Mouse (Mus musculus) gastrocnemius, adult 2 months (tissue): Measurements from ENCODE around the gene Sox11. TPM values are rescaled to one million over a fixed set of nuclear protein-coding genes. Genes with fewer than 3 reads are reported as not detected.
A peak's percentile ranks its signal among the peaks of the same experiment; 100 is the strongest.

Source experiments
- DNase-seq: peaks from one replicate; pipeline ENCODE4 v3.0.0; 2022
- H3K27ac ChIP-seq: fragments of 200-600 bp; 2 replicates; pipeline ENCODE4 v1.8.1; 2022; ENCODE audit warnings: mild to moderate bottlenecking
- H3K4me3 ChIP-seq: fragments of 200-600 bp; 2 replicates; pipeline ENCODE4 v1.8.1; 2022; ENCODE audit warnings: mild to moderate bottlenecking, moderate library complexity
- CTCF ChIP-seq: fragments of 200-600 bp; IDR thresholded peaks from 2 replicates; pipeline ENCODE4 v1.8.1; 2022; ENCODE audit warnings: antibody characterized with exemption, mild to moderate bottlenecking, moderate library complexity
- intact Hi-C: fragments of 180-260 bp; cut with DNase I; formaldehyde crosslinking; loops from one replicate; pipeline ENCODE4 v1.15.1; 2025
- long read RNA-seq, 2 experiments: library from polyadenylated mRNA; stranded (forward); transcript quantifications; one replicate each; pipeline ENCODE4 v2.0.0; 2021
- total RNA-seq, 2 experiments: library from RNA; stranded (reverse); gene quantifications; 2 replicates each; pipeline ENCODE4 v1.2.3; 2021

The Sox11 gene
- under 1 TPM; 0.05 to 0.11 TPM for total RNA-seq
- long read RNA-seq, experiment 1 = 0 reads
- long read RNA-seq, experiment 2 = 0 reads

DNA sequence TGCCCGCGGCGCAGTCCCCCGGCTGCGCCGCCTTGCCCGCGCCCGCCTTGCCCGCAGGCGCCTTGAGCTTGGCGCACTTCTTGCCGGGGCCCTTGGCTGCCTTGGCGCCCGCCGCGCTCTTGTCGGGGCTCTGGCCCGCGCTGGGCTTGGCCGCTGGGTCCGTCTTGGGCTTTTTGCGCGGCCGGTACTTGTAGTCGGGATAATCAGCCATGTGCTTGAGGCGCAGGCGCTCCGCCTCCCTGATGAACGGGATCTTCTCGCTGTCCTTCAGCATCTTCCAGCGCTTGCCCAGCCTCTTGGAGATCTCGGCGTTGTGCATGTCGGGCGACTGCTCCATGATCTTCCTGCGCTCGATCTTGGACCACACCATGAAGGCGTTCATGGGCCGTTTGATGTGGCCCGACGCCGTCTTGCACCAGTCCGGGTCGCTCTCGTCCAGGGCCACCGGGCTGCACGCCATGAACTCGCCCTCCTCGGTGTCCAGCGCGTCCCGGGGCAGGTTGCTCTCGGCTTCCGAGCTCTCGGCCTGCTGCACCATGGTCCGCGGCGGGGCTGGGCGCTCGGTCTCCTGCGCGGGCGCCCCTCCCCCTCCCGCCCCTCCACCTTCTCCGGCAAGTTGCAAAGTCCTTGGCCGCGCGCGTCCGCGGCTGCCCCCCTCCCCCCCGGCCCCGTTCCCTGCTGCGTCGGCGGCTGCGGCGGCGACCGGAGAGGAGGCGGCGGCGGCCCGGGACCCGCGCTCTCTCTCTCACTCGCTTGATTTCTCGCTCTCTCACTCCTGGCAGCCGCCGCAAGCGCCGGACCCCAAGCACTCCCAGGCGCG, at the start of gene Sox11:
Gene Sox11 (minus strand): TSS at position 704 of the 820 bp plus-strand sequence.
- no peak for TF ChIP-seq CTCF
- DNase-seq = peak; percentile 37
- Histone ChIP-seq H3K4me3 (peak within 1 kb of the TSS; percentile 75), H3K27ac (no peak within 1 kb of the TSS)
- intact Hi-C loops = loop anchor here (10.0 kb wide), 1 partner anchor 1083 kb away; no protein-coding TSS in a partner anchor

- no peak overlapping the region for H3K27ac ChIP-seq
- H3K4me3 ChIP-seq = no peak overlapping the region
- DNase-seq = no peak
- TF ChIP-seq CTCF = no peak
- intact Hi-C loops = no loop called here
Observed at GRCm38 (mm10) chr12:27391652-27392305, 49.4 kb upstream of the Sox11 start.

DNA sequence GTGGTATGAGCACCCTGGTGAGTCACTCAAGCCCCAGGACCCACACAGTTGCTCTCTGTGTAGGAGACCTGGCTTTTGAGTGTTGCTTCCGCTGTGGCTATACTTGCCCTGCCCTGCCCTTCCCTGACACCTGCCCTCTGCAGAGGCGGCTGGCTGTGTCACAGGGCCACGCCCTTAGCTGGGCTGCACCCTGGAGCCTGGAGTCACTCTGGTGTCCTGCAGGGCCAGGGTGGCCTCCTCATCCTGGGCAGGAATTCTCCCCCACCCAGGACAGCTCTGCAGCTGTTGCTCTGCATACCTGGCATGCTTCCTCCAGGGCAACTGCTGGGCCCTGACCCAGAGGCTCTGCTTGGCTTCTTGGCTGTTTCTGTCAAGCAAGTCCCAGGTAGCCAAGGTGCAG, 48.1 kb upstream of the Sox11 start:
- peak; percentile 26 for DNase-seq
- no peak for TF ChIP-seq CTCF
- no peak overlapping the region for H3K4me3 ChIP-seq
- intact Hi-C loops = no loop called here
- H3K27ac ChIP-seq = no peak overlapping the region

GRCm38 (mm10) chr12:27389429-27389828, 47.1 kb upstream of the Sox11 start:
- TF ChIP-seq CTCF = no peak
- DNase-seq = no peak
- intact Hi-C loops = no loop called here
- H3K27ac ChIP-seq = no peak overlapping the region
- no peak overlapping the region for H3K4me3 ChIP-seq

DNA sequence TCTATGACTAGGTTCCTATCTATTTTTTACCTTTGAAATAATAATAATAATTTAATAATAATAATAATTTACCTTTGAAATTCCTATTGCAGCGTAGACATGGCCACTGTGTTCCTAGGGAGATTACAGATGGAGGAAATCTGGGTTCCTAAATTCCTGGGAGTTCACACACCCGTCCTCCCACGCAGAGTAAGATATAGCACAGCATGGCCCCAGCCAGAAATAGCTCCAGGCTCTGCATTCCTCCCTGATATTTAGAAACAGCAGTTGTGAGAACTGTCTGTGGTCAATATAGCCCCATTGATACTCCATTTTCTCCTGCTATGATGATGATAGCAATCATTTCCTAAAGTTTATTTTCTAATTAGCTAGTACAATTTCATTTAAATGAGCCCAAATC, 30.1 kb upstream of the Sox11 start:
- Histone ChIP-seq H3K27ac (no peak overlapping the region), H3K4me3 (no peak overlapping the region)
- intact Hi-C loops = no loop called here
- DNase-seq = no peak
- TF ChIP-seq CTCF = no peak

GRCm38 (mm10) chr12:27370756-27371155, 28.4 kb upstream of the Sox11 start:
- intact Hi-C loops = no loop called here
- Histone ChIP-seq H3K4me3 (no peak overlapping the region), H3K27ac (no peak overlapping the region)
- TF ChIP-seq CTCF = no peak
- DNase-seq = no peak

- no peak overlapping the region for H3K27ac ChIP-seq
- intact Hi-C loops = no loop called here
Observed at GRCm38 (mm10) chr12:27367476-27367875, 25.1 kb upstream of the Sox11 start.

GRCm38 (mm10) chr12:27363840-27364640, 21.7 kb upstream of the Sox11 start:
- TF ChIP-seq CTCF = no peak
- no peak for DNase-seq
- H3K4me3 ChIP-seq = no peak overlapping the region
- intact Hi-C loops = no loop called here
- H3K27ac ChIP-seq = no peak overlapping the region

More at GRCm38 (mm10) chr12:27367476-27367875, 25.1 kb upstream of the Sox11 start:
- TF ChIP-seq CTCF = no peak
- DNase-seq = no peak
- no peak overlapping the region for H3K4me3 ChIP-seq

DNA sequence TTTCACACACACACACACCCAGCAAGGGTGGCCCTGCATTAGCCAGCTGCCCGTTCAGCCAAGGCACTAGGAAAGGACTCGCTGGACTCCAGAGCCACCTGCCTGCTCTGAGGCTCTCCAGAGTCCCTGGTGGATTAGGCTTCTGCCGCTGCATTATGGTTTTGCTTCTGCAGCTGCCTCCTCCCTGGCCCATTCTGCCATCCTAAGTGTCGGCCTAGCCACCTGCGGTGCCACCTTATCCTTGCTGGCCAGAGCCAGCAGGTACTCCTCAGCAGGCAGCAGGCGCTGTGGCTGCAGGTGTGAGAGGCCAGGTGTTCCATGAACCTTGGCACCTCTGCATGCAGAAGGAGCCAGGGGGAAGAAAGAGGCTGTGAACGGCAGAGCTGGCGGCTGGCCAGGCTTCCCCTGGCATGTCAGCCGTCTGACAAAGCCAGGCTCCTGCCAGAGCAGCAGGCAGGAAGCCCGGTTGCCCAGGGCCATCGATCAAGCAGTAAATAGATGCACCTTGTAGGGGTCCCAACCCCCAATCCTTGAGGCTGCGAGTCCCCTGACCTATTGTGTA, 14.8 kb upstream of the Sox11 start:
- TF ChIP-seq CTCF = no peak
- intact Hi-C loops = no loop called here
- H3K4me3 ChIP-seq = no peak overlapping the region
- H3K27ac ChIP-seq = no peak overlapping the region
- DNase-seq = no peak

DNA sequence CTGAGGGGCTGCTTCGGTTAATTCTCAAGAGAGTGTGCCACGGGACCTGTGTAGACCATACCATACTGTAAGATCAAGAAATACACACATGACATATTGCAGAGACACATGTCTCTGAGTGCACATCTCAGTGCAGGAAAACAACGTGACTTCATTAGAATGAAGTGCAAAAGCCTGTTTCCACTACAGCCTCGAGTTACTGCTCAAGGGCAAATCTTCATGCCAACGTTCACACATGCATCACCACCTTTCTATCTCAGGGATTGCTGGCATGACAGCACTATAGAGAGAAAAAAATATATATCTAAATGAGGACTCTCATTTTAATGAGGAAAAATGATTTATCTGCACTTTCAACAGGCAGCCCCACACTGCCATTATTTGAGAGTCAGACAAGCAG, 14.2 kb upstream of the Sox11 start:
- intact Hi-C loops = no loop called here
- DNase-seq = no peak
- Histone ChIP-seq H3K27ac (no peak overlapping the region), H3K4me3 (no peak overlapping the region)
- TF ChIP-seq CTCF = no peak

- intact Hi-C loops = loop anchor here (10.0 kb wide), 1 partner anchor 1081 kb away; no protein-coding TSS in a partner anchor
- DNase-seq = no peak
- no peak overlapping the region for H3K27ac ChIP-seq
- peak overlapping the region; percentile 75 for H3K4me3 ChIP-seq
- no peak for TF ChIP-seq CTCF
Observed at GRCm38 (mm10) chr12:27343606-27344410, 1.4 kb upstream of the Sox11 start.
